Mouse (Mus musculus): ENCODE results near the gene Wdr62. TPM values are rescaled to one million over a fixed set of nuclear protein-coding genes. Genes with fewer than 3 reads are reported as not detected.
"Not testable (repeated sequence)": the region's sequence is repeated elsewhere in the genome, so short reads cannot be mapped to it uniquely, and the experiment has no call there.

The Wdr62 gene
- polyA plus RNA-seq, 1 experiment from 2014 or later: 9.3 TPM

DNA sequence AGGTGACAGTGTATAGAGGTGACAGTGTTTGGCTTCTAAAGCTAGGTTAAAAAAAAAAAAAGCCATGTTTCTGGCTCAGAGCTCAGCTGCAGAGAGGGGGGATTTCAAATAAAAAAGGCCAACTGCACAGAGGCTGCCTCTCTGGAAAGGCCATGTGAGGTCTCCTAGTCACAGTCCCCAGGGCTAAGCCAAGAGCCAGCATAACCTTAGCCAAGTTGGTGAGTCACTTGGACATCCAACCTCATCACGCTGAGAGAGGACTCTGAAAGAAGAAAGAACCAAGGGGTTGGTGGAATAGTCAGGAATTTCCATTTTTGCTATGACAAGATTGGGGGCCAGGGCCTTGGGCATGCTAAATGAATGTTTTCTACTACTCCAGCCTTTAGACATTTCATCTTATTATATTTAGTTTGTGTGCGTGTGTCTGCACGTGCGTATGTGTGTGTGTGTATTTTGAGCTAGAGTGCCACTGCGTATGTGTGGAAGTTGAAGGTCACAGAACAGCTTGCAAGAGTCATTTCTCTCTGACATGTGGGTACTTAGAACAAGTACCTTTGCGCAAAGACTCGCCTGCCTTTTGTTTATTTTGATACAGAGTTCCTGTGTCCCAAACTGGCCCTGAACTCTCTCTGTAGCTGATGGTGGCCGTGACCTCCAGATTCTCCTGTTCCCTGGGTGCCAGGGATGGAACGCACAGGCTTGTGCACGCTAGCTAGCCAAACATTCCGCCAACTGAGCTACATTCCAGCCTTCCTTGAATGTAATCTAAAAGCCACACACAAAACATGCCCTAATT, 77.1 kb downstream of the Wdr62 start:
- H3K9ac ChIP-seq: no peak overlapping the region
- H3K4me1 ChIP-seq (replicated peaks): peaks cover 11% of the 10 kb centered on the region
- H3K9me3 ChIP-seq (replicated peaks): no peaks in the 10 kb centered on the region
- no peak overlapping the region for H3K4me3 ChIP-seq
- no peaks in the 10 kb centered on the region for H3K36me3 ChIP-seq
- WGBS: 75% methylated on average over 11 of the region's 11 CpGs
- 0 out of 2 replicates have a peak overlapping the region, but pooled peaks have one; percentile 38 for H3K27ac ChIP-seq (ENCODE audit: poor library complexity, severe bottlenecking)
- no peak overlapping the region for H3K4me2 ChIP-seq
- H3K27me3 ChIP-seq (replicated peaks): no peaks in the 10 kb centered on the region
- no peak for ATAC-seq (ENCODE audit: insufficient number of reproducible peaks, low FRiP score)

GRCm38 (mm10) chr7:30200661-30201060, 79.6 kb downstream of the Wdr62 start:
- not testable (repeated sequence) for H3K27me3 ChIP-seq (replicated peaks); H3K4me2 ChIP-seq; H3K27ac ChIP-seq (ENCODE audit: poor library complexity, severe bottlenecking); H3K4me3 ChIP-seq; H3K9me3 ChIP-seq (replicated peaks); ATAC-seq (ENCODE audit: insufficient number of reproducible peaks, low FRiP score); H3K9ac ChIP-seq; H3K36me3 ChIP-seq
- H3K4me1 ChIP-seq (replicated peaks): peaks cover 11% of the 10 kb centered on the region
- 79% methylated on average over 5 of the region's 5 CpGs for WGBS

- Histone ChIP-seq H3K4me1 (replicated peaks) (peaks cover 12% of the 10 kb centered on the region), H3K36me3 (no peaks in the 10 kb centered on the region), H3K27me3 (replicated peaks) (no peaks in the 10 kb centered on the region), H3K4me3 (no peak overlapping the region), H3K9me3 (replicated peaks) (no peaks in the 10 kb centered on the region), H3K9ac (no peak overlapping the region), H3K4me2 (no peak overlapping the region), H3K27ac (ENCODE audit: poor library complexity, severe bottlenecking) (no peak overlapping the region)
- 73% methylated on average over 5 of the region's 5 CpGs for WGBS
- no peak for ATAC-seq (ENCODE audit: insufficient number of reproducible peaks, low FRiP score)
Measured at GRCm38 (mm10) chr7:30200200-30200599, 80.0 kb downstream of the Wdr62 start.

- no peak overlapping the region for H3K4me2 ChIP-seq
- 73% methylated on average over 18 of the region's 18 CpGs for WGBS
- no peaks in the 10 kb centered on the region for H3K9me3 ChIP-seq (replicated peaks)
Measured at GRCm38 (mm10) chr7:30199498-30200139, 80.6 kb downstream of the Wdr62 start.

GRCm38 (mm10) chr7:30198481-30198971, 81.7 kb downstream of the Wdr62 start, which contains the start of gene Capns1:
Gene Capns1, minus strand, starts transcription at chr7:30198811.
- ATAC-seq (ENCODE audit: insufficient number of reproducible peaks, low FRiP score): no peak
- H3K27me3 ChIP-seq (replicated peaks): no peaks in the 10 kb centered on the region
- H3K9ac ChIP-seq: no peak within 1 kb of the TSS
- H3K4me1 ChIP-seq (replicated peaks): peaks cover 8% of the 10 kb centered on the region
- no peak within 1 kb of the TSS for H3K27ac ChIP-seq (ENCODE audit: poor library complexity, severe bottlenecking)
- 7% methylated on average over 8 of the region's 8 CpGs for WGBS
- no peaks in the 10 kb centered on the region for H3K9me3 ChIP-seq (replicated peaks)
- peak within 1 kb of the TSS; percentile 32 for H3K4me2 ChIP-seq
- H3K4me3 ChIP-seq: 0 out of 2 replicates have a peak within 1 kb of the TSS, but pooled peaks have one; percentile 4
- no peaks in the 10 kb centered on the region for H3K36me3 ChIP-seq

More at GRCm38 (mm10) chr7:30199498-30200139, 80.6 kb downstream of the Wdr62 start:
- Histone ChIP-seq H3K4me1 (replicated peaks) (peaks cover 11% of the 10 kb centered on the region), H3K36me3 (no peaks in the 10 kb centered on the region), H3K9ac (no peak overlapping the region), H3K4me3 (no peak overlapping the region), H3K27me3 (replicated peaks) (no peaks in the 10 kb centered on the region), H3K27ac (ENCODE audit: poor library complexity, severe bottlenecking) (no peak overlapping the region)
- no peak for ATAC-seq (ENCODE audit: insufficient number of reproducible peaks, low FRiP score)

GRCm38 (mm10) chr7:30197592-30198129, 82.6 kb downstream of the Wdr62 start:
- ATAC-seq (ENCODE audit: insufficient number of reproducible peaks, low FRiP score): no peak
- 56% methylated on average over 5 of the region's 5 CpGs for WGBS
- Histone ChIP-seq H3K9ac (no peak overlapping the region), H3K4me2 (no peak overlapping the region), H3K9me3 (replicated peaks) (no peaks in the 10 kb centered on the region), H3K36me3 (peaks cover under 1% of the 10 kb centered on the region; the same call in 1 of the 2 replicates), H3K4me1 (replicated peaks) (peaks cover 13% of the 10 kb centered on the region), H3K27me3 (replicated peaks) (no peaks in the 10 kb centered on the region), H3K27ac (ENCODE audit: poor library complexity, severe bottlenecking) (no peak overlapping the region), H3K4me3 (no peak overlapping the region)

GRCm38 (mm10) chr7:30196171-30196570, 84.0 kb downstream of the Wdr62 start:
- 72% methylated on average over 6 of the region's 6 CpGs for WGBS
- no peak for ATAC-seq (ENCODE audit: insufficient number of reproducible peaks, low FRiP score)
- Histone ChIP-seq H3K36me3 (peaks cover 16% of the 10 kb centered on the region), H3K9me3 (replicated peaks) (no peaks in the 10 kb centered on the region), H3K27ac (ENCODE audit: poor library complexity, severe bottlenecking) (no peak overlapping the region), H3K27me3 (replicated peaks) (no peaks in the 10 kb centered on the region), H3K4me1 (replicated peaks) (peaks cover 15% of the 10 kb centered on the region), H3K4me2 (no peak overlapping the region), H3K4me3 (no peak overlapping the region), H3K9ac (no peak overlapping the region)

- Histone ChIP-seq H3K4me3 (peak overlapping the region; percentile 66; the same call in 1 of the 2 replicates), H3K36me3 (peaks cover 23% of the 10 kb centered on the region), H3K27ac (ENCODE audit: poor library complexity, severe bottlenecking) (no peak overlapping the region), H3K9me3 (replicated peaks) (no peaks in the 10 kb centered on the region), H3K9ac (no peak overlapping the region), H3K4me2 (peak overlapping the region; percentile 86), H3K4me1 (replicated peaks) (peaks cover 15% of the 10 kb centered on the region), H3K27me3 (replicated peaks) (no peaks in the 10 kb centered on the region)
- WGBS: 64% methylated on average over 6 of the region's 6 CpGs
- no peak for ATAC-seq (ENCODE audit: insufficient number of reproducible peaks, low FRiP score)
Measured at GRCm38 (mm10) chr7:30195461-30195860, 84.8 kb downstream of the Wdr62 start.

DNA sequence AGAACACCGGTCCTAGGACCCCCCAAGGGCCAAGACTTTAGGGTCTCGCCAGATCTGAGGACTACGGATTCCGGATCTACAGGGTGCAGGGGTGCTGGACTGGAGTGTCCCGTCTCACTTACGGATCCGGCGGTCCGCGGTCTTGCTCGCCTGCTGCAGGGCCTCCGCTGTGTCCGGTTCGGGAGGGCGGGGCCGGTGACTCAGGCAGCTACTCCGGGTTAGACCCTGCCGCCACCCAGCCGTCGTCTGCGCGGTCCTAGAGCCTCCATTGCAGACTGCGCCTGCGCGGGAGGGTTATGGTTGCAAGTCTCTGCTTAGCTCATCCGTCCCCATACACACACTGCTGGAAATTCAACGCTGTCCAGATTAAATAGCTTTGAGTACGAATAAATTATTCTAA, 85.3 kb downstream of the Wdr62 start:
- peak overlapping the region; percentile 89 for H3K9ac ChIP-seq
- WGBS: 0% methylated on average over 28 of the region's 28 CpGs
- no peaks in the 10 kb centered on the region for H3K27me3 ChIP-seq (replicated peaks)
- peak overlapping the region; percentile 86 for H3K4me2 ChIP-seq
- H3K27ac ChIP-seq (ENCODE audit: poor library complexity, severe bottlenecking): peak overlapping the region; percentile 87
- peaks cover 15% of the 10 kb centered on the region for H3K4me1 ChIP-seq (replicated peaks)
- H3K36me3 ChIP-seq: peaks cover 29% of the 10 kb centered on the region
- H3K9me3 ChIP-seq (replicated peaks): no peaks in the 10 kb centered on the region
- peak overlapping the region; percentile 66 for H3K4me3 ChIP-seq
- ATAC-seq (ENCODE audit: insufficient number of reproducible peaks, low FRiP score): peak; percentile 90

GRCm38 (mm10) chr7:30194101-30194831, 86.0 kb downstream of the Wdr62 start:
- Histone ChIP-seq H3K27me3 (replicated peaks) (no peaks in the 10 kb centered on the region), H3K9ac (peak overlapping the region; percentile 89), H3K4me2 (peak overlapping the region; percentile 86), H3K9me3 (replicated peaks) (no peaks in the 10 kb centered on the region), H3K4me3 (peak overlapping the region; percentile 66), H3K27ac (ENCODE audit: poor library complexity, severe bottlenecking) (peak overlapping the region; percentile 87), H3K36me3 (peaks cover 33% of the 10 kb centered on the region), H3K4me1 (replicated peaks) (peaks cover 15% of the 10 kb centered on the region)
- under 1% methylated on average over 26 of the region's 26 CpGs for WGBS
- peak; percentile 15 for ATAC-seq (ENCODE audit: insufficient number of reproducible peaks, low FRiP score)
